Mouse (Mus musculus) CH12.LX (cell line): Measurements from ENCODE around the gene Stxbp2. TPM values are rescaled to one million over a fixed set of nuclear protein-coding genes. Genes with fewer than 3 reads are reported as not detected.

Experiments
- DNase-seq: peaks from one replicate; pipeline ENCODE4 v3.0.0-alpha.2; 2013; ENCODE audit errors: extremely low read depth
- H3K27ac ChIP-seq: 2 replicates; pipeline ENCODE4 v1.5.1; 2012; ENCODE audit warnings: low read depth, mild to moderate bottlenecking, control low read depth, moderate library complexity; ENCODE audit not compliant: insufficient read depth
- H3K27me3 ChIP-seq: replicated peaks from 2 replicates; pipeline ENCODE3; 2012; ENCODE audit warnings: inconsistent platforms
- H3K36me3 ChIP-seq, 2 experiments: replicated peaks in 1 of 2; 2 replicates each; pipeline versions ENCODE3 to v1.6.1; 2012; ENCODE audit warnings: inconsistent platforms in 1 of 2, low read length in 1 of 2, mild to moderate bottlenecking in 1 of 2, mixed read lengths in 1 of 2, moderate library complexity in 1 of 2; ENCODE audit not compliant: control insufficient read depth in 1 of 2, insufficient read depth in 1 of 2
- H3K4me1 ChIP-seq, 2 experiments: 2 replicates each; pipeline ENCODE4 v1.6.1; 2012; ENCODE audit warnings: inconsistent platforms in 1 of 2, moderate library complexity in 1 of 2; ENCODE audit not compliant: insufficient read depth in 2 of 2, control insufficient read depth in 1 of 2
- H3K4me2 ChIP-seq: 2 replicates; pipeline ENCODE4 v1.6.1; 2012; ENCODE audit warnings: low read depth, mild to moderate bottlenecking, control low read depth; ENCODE audit not compliant: poor library complexity, insufficient read depth, severe bottlenecking
- H3K4me3 ChIP-seq, 3 experiments: fragments of 150-350 bp in 1 of 3; sonication (generic) in 1 of 3; replicated peaks in 1 of 3; 2 replicates each; pipeline versions ENCODE3 to v1.5.1; 2011 to 2012; ENCODE audit warnings: low read depth in 2 of 3, low read length in 2 of 3, mild to moderate bottlenecking in 2 of 3, moderate library complexity in 2 of 3, control low read depth in 1 of 3, improper control_type of control experiment in 1 of 3, inconsistent platforms in 1 of 3, mixed read lengths in 1 of 3; ENCODE audit not compliant: poor library complexity in 1 of 3
- H3K79me2 ChIP-seq: replicated peaks from 2 replicates; pipeline ENCODE4 v1.6.1; 2012; ENCODE audit warnings: mild to moderate bottlenecking, moderate library complexity; ENCODE audit not compliant: control insufficient read depth, poor library complexity, insufficient read depth, severe bottlenecking; ENCODE audit errors: extremely low read depth
- H3K9ac ChIP-seq: 2 replicates; pipeline ENCODE4 v1.6.1; 2012; ENCODE audit warnings: low read depth, mild to moderate bottlenecking, control low read depth, moderate library complexity; ENCODE audit not compliant: insufficient read depth
- H3K9me3 ChIP-seq: replicated peaks from 2 replicates; pipeline ENCODE3; 2012; ENCODE audit warnings: low read length, inconsistent platforms, mixed read lengths
- CHD2 ChIP-seq: IDR thresholded peaks from 2 replicates; pipeline ENCODE4 v1.6.1; 2011; ENCODE audit warnings: low read length, improper control_type of control experiment
- CTCF ChIP-seq, 2 experiments: IDR thresholded peaks in 1 of 2; conservative IDR thresholded peaks in 1 of 2; 2 replicates each; pipeline ENCODE4 v1.5.1; 2011 to 2012; ENCODE audit warnings: low read depth in 2 of 2, low read length in 2 of 2, improper control_type of control experiment in 1 of 2, inconsistent platforms in 1 of 2, mild to moderate bottlenecking in 1 of 2, moderate library complexity in 1 of 2
- E2F4 ChIP-seq: IDR thresholded peaks from 2 replicates; pipeline ENCODE4 v1.6.1; 2011; ENCODE audit warnings: low read depth, low read length, improper control_type of control experiment; ENCODE audit not compliant: insufficient replicate concordance
- GABPA ChIP-seq: IDR thresholded peaks from 2 replicates; pipeline ENCODE4 v1.6.1; 2012; ENCODE audit warnings: low read depth, low read length, improper control_type of control experiment, inconsistent platforms; ENCODE audit not compliant: insufficient replicate concordance
- HCFC1 ChIP-seq: IDR thresholded peaks from 2 replicates; pipeline ENCODE4 v1.6.1; 2012; ENCODE audit warnings: low read depth, mild to moderate bottlenecking, inconsistent platforms, low read length, improper control_type of control experiment
- MAFK ChIP-seq: IDR thresholded peaks from 2 replicates; pipeline ENCODE4 v1.6.1; 2011; ENCODE audit warnings: low read length, improper control_type of control experiment; ENCODE audit not compliant: insufficient replicate concordance
- MAZ ChIP-seq: IDR thresholded peaks from 2 replicates; pipeline ENCODE4 v1.6.1; 2012; ENCODE audit warnings: low read depth, mild to moderate bottlenecking, inconsistent platforms, low read length, improper control_type of control experiment, moderate library complexity
- MEF2A ChIP-seq: IDR thresholded peaks from 2 replicates; pipeline ENCODE4 v1.6.1; 2014; ENCODE audit warnings: low read depth, mild to moderate bottlenecking, inconsistent platforms, low read length, improper control_type of control experiment, borderline replicate concordance
- MYC ChIP-seq: IDR thresholded peaks from 2 replicates; pipeline ENCODE4 v1.6.1; 2011; ENCODE audit warnings: low read depth, mild to moderate bottlenecking, improper control_type of control experiment, low read length
- NELFE ChIP-seq: IDR thresholded peaks from 2 replicates; pipeline ENCODE4 v1.6.1; 2011; ENCODE audit warnings: low read depth, low read length, improper control_type of control experiment
- PAX5 ChIP-seq: IDR thresholded peaks from 2 replicates; pipeline ENCODE4 v1.6.1; 2012; ENCODE audit warnings: low read length, inconsistent platforms, mixed read lengths
- POLR2AphosphoS2 ChIP-seq: IDR thresholded peaks from 2 replicates; pipeline ENCODE4 v1.6.1; 2011; ENCODE audit warnings: low read depth, low read length, improper control_type of control experiment
- RAD21 ChIP-seq: IDR thresholded peaks from 2 replicates; pipeline ENCODE4 v1.6.1; 2011; ENCODE audit warnings: low read depth, mild to moderate bottlenecking, low read length, improper control_type of control experiment, moderate library complexity
- RCOR1 ChIP-seq: conservative IDR thresholded peaks from 2 replicates; pipeline ENCODE4 v1.6.1; 2012; ENCODE audit warnings: low read depth, mild to moderate bottlenecking, inconsistent platforms, low read length, improper control_type of control experiment
- SIN3A ChIP-seq: IDR thresholded peaks from 2 replicates; pipeline ENCODE4 v1.6.1; 2012; ENCODE audit warnings: low read length, improper control_type of control experiment, inconsistent platforms
- SMC3 ChIP-seq: IDR thresholded peaks from 2 replicates; pipeline ENCODE4 v1.6.1; 2011; ENCODE audit warnings: low read depth, low read length, improper control_type of control experiment
- TBP ChIP-seq: conservative IDR thresholded peaks from 2 replicates; pipeline ENCODE4 v1.6.1; 2011; ENCODE audit warnings: low read depth, low read length, improper control_type of control experiment
- TCF12 ChIP-seq: IDR thresholded peaks from 2 replicates; pipeline ENCODE4 v1.6.1; 2014; ENCODE audit warnings: low read depth, mild to moderate bottlenecking, inconsistent platforms, low read length, improper control_type of control experiment
- UBTF ChIP-seq: IDR thresholded peaks from 2 replicates; pipeline ENCODE4 v1.6.1; 2012; ENCODE audit warnings: low read depth, mild to moderate bottlenecking, inconsistent platforms, low read length, improper control_type of control experiment, moderate library complexity
- USF1 ChIP-seq: IDR thresholded peaks from 2 replicates; pipeline ENCODE4 v1.6.1; 2014; ENCODE audit warnings: low read depth, mild to moderate bottlenecking, inconsistent platforms, low read length, improper control_type of control experiment
- USF2 ChIP-seq: conservative IDR thresholded peaks from 2 replicates; pipeline ENCODE4 v1.6.1; 2011; ENCODE audit warnings: low read depth, low read length, improper control_type of control experiment
- ZC3H11A ChIP-seq: IDR thresholded peaks from 2 replicates; pipeline ENCODE4 v1.6.1; 2012; ENCODE audit warnings: low read depth, mild to moderate bottlenecking, inconsistent platforms, low read length, improper control_type of control experiment
- ZKSCAN1 ChIP-seq: IDR thresholded peaks from 2 replicates; pipeline ENCODE4 v1.6.1; 2012; ENCODE audit warnings: low read depth, inconsistent platforms, low read length, improper control_type of control experiment, borderline replicate concordance
- ZMIZ1 ChIP-seq: IDR thresholded peaks from 2 replicates; pipeline ENCODE4 v1.6.1; 2012; ENCODE audit warnings: low read depth, mild to moderate bottlenecking, inconsistent platforms, low read length, improper control_type of control experiment
- ZNF384 ChIP-seq: IDR thresholded peaks from 2 replicates; pipeline ENCODE4 v1.6.1; 2012; ENCODE audit warnings: low read depth, low read length, improper control_type of control experiment, inconsistent platforms
- dilution Hi-C: fragments of 300-500 bp; cut with MboI; formaldehyde crosslinking; loops from 2 replicates; pipeline ENCODE4 v1.14.3; 2020; ENCODE audit warnings: low sequenced_read_pairs; ENCODE audit not compliant: extremely low pct_unique_long_range_greater_than_20kb, extremely low pct_ligation_motif_present
- in situ Hi-C: fragments of 300-500 bp; cut with MboI; formaldehyde crosslinking; loops from 3 replicates; pipeline ENCODE4 v1.14.3; 2019; ENCODE audit warnings: low sequenced_read_pairs, low pct_ligation_motif_present, low pct_unique_long_range_greater_than_20kb, mixed read lengths
- polyA plus RNA-seq: library from polyadenylated mRNA; unstranded; fragments of >175 nt; gene quantifications from 2 replicates; pipeline ENCODE4 v1.2.1, GENCODE M21; 2012; ENCODE audit warnings: low read depth; ENCODE audit not compliant: insufficient read length
- total RNA-seq, 2 experiments: library from RNA; depleted of rRNA; stranded (reverse); fragments of 300-350 nt in 1 of 2; fragments of >200 nt in 1 of 2; gene quantifications; 2 replicates each; pipeline ENCODE4 v1.2.3; 2012 to 2014

Stxbp2 gene
- total and polyA plus RNA-seq, 3 experiments: 60.9 to 136 (median 123) TPM

DNA sequence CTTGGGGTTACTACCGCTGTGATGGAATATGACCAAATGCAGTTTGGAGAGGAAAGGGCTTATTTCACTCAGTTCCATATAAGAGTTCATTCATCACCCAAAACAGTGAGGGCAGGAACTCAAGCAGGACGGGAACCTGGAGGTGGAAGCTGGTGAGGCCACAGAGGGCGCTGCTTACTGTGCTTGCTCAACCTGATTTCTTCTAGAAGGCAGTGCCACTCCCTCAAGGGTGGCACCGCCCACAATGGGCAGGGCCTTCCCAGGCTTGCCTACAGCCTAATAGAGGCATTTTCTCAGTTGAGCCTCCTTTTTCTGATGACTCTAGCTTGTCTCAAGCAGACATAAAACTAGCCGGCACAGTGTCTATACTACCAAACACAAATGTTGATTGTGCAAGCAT lies 15.0 kb downstream of the Stxbp2 start:
- H3K4me1 ChIP-seq: peaks cover 0 to 13% of the 10 kb centered on the region in 2 experiments; a peak in 2 of 4 replicates
- peaks cover 17 to 25% of the 10 kb centered on the region in 2 experiments for H3K36me3 ChIP-seq
- DNase-seq: peak; percentile 75
- no peak for TF ChIP-seq USF2
- no peak for TF ChIP-seq MAZ
- TF ChIP-seq MYC: no peak
- TF ChIP-seq HCFC1: no peak
- peak; percentile 49 for TF ChIP-seq SMC3
- peak; percentile 67 for TF ChIP-seq RAD21
- TF ChIP-seq CTCF (conservative IDR thresholded peaks at IDR 0.05 in 1 of 2, IDR thresholded peaks at IDR 0.05 in 1 of 2; ENCODE audit: low read depth in 2 of 2, low read length in 2 of 2): peak in 1 of 2 experiments; percentile 68; a peak in 2 of 4 replicates
- TF ChIP-seq GABPA: no peak
- TF ChIP-seq PAX5: no peak
- in situ Hi-C loops (no loop called here), dilution Hi-C loops (no loop called here)
- H3K9me3 ChIP-seq: no peaks in the 10 kb centered on the region
- no peak overlapping the region for H3K4me3 ChIP-seq
- H3K27me3 ChIP-seq: no peaks in the 10 kb centered on the region
- H3K27ac ChIP-seq: no peak overlapping the region
- H3K9ac ChIP-seq: no peak overlapping the region
- no peaks in the 10 kb centered on the region for H3K79me2 ChIP-seq
- no peak overlapping the region for H3K4me2 ChIP-seq

DNA sequence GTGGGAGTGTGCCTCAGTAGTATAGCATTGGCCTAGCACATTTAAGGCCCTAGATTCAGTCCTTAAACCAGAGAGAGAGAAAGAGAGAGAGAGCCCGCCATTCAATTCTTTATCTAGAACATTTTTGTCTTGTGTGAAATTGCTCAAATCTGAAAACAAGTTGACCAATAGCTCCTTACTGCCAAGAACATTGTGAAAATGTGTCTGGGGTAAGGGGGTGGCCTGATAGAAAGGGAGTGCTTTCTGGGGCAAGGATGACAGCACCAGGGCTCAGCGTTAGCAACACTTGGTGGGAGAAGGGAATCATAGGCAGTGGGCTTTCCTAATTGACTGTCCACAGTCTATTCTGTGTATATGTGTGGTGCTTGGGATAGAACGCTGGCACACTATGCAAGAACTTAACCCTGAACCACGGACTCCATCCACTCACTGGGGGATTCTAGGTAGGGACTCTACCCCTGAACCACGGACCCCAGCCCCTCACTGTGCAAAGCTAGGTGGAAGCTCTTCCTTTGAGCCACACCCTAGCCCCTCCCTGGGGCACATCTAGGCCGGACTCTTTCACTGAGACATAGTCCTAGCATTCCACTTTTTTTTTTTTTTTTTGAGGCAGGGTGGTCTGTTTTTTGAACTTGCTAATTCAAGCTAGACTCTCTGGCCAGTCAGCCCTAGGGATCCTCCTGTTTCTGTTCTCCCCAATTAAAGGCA lies 16.2 kb downstream of the Stxbp2 start:
- H3K4me1 ChIP-seq: peaks cover 0 to 13% of the 10 kb centered on the region in 2 experiments; a peak in 2 of 4 replicates
- dilution Hi-C loops: no loop called here
- H3K36me3 ChIP-seq: peaks cover 6 to 13% of the 10 kb centered on the region in 2 experiments
- no peaks in the 10 kb centered on the region for H3K79me2 ChIP-seq
- H3K4me3 ChIP-seq: no peak overlapping the region
- no peaks in the 10 kb centered on the region for H3K27me3 ChIP-seq
- DNase-seq: no peak
- no peak overlapping the region for H3K27ac ChIP-seq
- in situ Hi-C loops: no loop called here
- H3K9me3 ChIP-seq: no peaks in the 10 kb centered on the region
- no peak for TF ChIP-seq UBTF
- H3K4me2 ChIP-seq: no peak overlapping the region
- no peak overlapping the region for H3K9ac ChIP-seq

DNA sequence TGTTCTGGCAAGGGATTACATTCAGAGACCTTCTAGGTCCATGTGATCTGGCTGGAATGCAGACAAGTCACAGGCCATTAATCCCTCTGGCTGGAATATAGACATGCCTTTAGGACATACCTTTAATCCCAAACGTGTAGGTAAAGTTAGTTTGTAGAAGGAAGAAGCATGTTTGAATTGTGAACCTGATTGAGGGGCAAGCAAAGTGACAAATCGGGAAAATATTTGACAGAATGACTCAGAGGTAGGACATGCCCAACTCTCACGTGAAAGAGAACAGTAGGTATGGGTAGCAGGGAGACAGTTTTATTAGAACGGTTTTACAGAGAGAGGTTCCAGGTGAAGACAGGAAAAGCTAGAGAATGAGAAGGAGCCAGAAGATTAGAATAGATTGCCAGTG lies 16.8 kb downstream of the Stxbp2 start:
- Histone ChIP-seq H3K4me1 (peaks cover 0 to 13% of the 10 kb centered on the region in 2 experiments; a peak in 2 of 4 replicates), H3K27ac (no peak overlapping the region), H3K4me3 (no peak overlapping the region), H3K79me2 (no peaks in the 10 kb centered on the region), H3K4me2 (no peak overlapping the region), H3K9ac (no peak overlapping the region), H3K27me3 (no peaks in the 10 kb centered on the region), H3K9me3 (no peaks in the 10 kb centered on the region), H3K36me3 (peaks cover 3 to 7% of the 10 kb centered on the region in 2 experiments)
- no peak for DNase-seq
- in situ Hi-C loops: no loop called here
- dilution Hi-C loops: no loop called here
- TF ChIP-seq SMC3 (no peak), ZKSCAN1 (no peak), CHD2 (no peak), SIN3A (no peak), HCFC1 (no peak), MAFK (no peak), TCF12 (no peak), NELFE (no peak), ZC3H11A (no peak), RCOR1 (no peak), TBP (no peak), GABPA (no peak), E2F4 (no peak), USF1 (no peak), MEF2A (no peak), ZNF384 (no peak), POLR2AphosphoS2 (no peak), ZMIZ1 (no peak)
